Mouse (Mus musculus): ENCODE data around the gene Duox1. TPM values are rescaled to one million over a fixed set of nuclear protein-coding genes. Genes with fewer than 3 reads are reported as not detected.

Duox1 gene
- total RNA-seq (2017), result not detected in 2 replicates

DNA sequence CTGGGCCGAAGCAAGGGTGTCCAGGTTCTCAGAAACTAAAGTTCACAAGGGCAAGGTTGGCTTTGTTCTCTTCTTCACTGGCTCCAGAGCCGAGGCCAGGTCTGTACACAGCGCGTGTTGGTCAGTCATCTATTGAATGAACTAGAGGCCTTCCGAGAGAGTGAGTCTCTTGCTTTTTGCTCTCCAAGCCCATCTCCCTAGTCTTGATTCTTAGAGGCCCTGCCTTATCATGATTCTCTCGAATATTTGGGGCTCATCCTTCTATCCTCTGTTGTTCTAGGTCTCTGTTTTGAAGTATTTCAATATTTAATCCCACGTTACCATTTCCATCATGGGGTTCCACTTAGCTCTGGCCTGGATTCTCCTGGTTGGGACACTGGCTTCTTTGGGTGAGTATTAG lies at the start of gene Duox1:
Gene Duox1 (plus strand): TSS at position 301 of the 400 bp plus-strand sequence.
- ATAC-seq (replicated peaks; ENCODE audit: low read depth, poor library complexity, severe bottlenecking), result no peak

- no peak for ATAC-seq (replicated peaks; ENCODE audit: low read depth, poor library complexity, severe bottlenecking)
These were observed 48.9 kb upstream of the Duox1 start for GRCm38 (mm10) chr2:122266407-122267193.

GRCm38 (mm10) chr2:122278769-122279168 lies 36.7 kb upstream of the Duox1 start:
- no peak for ATAC-seq (replicated peaks; ENCODE audit: low read depth, poor library complexity, severe bottlenecking)

DNA sequence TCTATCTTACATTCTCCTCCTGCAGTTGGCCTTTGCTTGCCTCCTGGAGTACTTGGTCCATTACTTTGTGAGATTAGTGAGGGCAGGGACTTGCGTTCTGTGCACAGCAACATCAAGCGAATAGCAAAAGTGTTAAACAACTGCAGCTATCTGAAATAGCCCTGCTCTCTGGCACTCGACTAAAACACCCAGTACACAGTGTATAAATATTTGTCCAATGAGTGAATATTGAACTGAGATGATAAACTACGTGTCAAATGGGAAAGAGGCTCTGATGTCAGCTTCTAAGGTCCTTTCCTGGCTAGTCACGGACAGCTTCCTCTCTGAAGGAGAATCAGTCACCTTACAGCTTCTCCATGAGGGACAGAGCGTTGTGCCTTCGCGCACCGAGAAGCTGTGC lies 31.4 kb upstream of the Duox1 start:
- no peak for ATAC-seq (replicated peaks; ENCODE audit: low read depth, poor library complexity, severe bottlenecking)

GRCm38 (mm10) chr2:122286137-122286536 lies 29.3 kb upstream of the Duox1 start:
- ATAC-seq (replicated peaks; ENCODE audit: low read depth, poor library complexity, severe bottlenecking), result no peak

DNA sequence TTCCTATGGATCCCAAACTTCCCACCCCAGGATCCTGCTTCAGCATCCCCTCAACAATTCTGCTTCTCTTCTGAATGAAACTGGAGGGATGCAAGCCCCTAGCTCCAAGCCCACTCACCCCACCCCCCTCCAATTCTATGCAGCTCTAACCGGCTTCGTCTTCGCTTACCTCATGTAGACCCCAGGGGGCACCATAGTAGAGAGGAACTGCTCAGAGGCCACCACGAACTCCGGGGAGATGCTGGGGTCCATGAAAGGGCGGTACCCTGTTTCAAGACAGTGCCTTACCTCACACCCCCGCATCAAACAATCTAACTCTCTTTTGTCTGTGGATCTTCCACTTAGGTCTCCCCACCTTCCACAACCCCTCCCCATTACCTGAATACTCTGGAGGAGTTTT lies 20.6 kb upstream of the Duox1 start:
- ATAC-seq (replicated peaks; ENCODE audit: low read depth, poor library complexity, severe bottlenecking), result 0 out of 2 replicates have a peak, but pooled peaks have one; percentile 39

DNA sequence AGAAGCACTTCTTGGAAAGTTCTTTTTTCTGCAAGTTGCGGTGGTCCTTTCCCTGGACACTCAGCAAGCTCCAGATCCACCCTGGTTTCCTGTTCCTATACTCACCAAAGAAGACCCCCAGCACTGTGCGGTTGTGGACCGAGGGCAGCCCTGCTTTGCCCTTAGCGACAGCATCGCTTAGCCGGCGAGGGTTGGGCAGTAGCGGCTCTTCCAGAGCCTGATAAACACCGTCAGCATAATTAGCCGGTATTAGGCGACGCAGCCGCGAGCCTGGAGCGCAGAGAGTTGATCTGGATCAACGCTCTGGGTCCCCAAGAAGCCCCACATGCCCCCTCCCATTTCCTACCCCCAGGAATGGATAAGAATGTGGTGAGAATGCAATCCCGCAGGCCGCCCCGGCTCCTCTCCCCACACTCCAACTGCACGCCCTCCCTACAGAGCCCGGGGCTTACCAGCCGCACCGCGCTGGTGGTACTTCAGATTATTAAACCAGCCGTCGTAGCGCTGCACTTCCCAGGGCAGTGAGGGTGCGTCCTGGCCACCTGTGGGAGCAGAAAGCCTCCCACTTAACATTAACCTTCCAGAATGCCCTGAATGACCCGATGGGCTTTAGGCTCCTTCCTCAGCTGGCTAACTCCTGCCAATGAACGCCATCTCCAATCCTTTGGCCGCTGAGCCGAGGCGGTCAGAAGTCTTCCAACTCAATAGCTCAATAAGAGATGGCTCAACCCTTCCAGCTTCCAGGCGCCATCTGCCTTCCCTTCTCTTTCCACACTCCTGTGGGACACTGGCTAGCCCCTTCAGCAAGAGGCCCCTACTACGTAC lies 18.0 kb upstream of the Duox1 start:
- ATAC-seq (replicated peaks; ENCODE audit: low read depth, poor library complexity, severe bottlenecking), result peak; percentile 29; the same call in 1 of the 2 replicates

GRCm38 (mm10) chr2:122298096-122298499 lies 17.4 kb upstream of the Duox1 start, which contains the start of gene Duox2:
Duox2 (minus strand) TSS chr2:122298449.
- no peak for ATAC-seq (replicated peaks; ENCODE audit: low read depth, poor library complexity, severe bottlenecking)

GRCm38 (mm10) chr2:122298596-122299490 lies 16.6 kb upstream of the Duox1 start, which contains the start of gene Duoxa2:
Duoxa2 (plus strand) TSS chr2:122298900.
- no peak for ATAC-seq (replicated peaks; ENCODE audit: low read depth, poor library complexity, severe bottlenecking)

DNA sequence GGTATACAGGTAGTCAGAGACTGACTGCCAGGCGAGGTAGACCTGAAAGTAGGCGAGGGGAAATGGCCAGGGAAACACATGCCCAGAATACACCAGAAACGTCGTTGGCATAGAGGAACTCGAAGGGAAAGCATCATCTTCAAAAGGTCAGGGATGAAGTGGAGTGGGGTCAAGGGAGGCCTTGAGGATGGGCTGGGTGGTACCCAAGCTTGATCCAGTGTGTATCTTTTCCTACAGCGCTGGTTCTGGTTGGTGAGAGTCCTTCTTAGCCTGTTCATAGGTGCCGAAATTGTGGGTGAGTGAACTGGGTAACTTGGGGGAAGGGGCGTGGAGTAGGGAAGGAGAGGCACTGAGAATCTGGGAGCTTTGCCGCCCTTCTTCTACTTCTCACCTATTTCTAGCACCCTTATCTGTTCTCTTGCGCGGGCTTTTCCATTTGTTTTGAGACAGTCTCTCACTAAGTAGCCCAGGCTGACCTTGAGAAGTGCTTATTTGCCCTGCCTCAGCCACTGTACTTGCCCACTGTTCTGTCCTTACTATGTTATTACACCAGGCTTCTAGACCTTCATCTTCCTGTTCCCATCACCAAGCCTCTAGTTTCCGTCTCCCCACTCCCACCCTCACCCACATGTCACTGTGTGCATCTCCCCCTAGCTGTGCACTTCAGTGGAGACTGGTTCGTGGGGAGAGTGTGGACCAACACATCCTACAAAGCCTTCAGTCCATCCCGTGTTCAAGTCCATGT lies 15.4 kb upstream of the Duox1 start:
- no peak for ATAC-seq (replicated peaks; ENCODE audit: low read depth, poor library complexity, severe bottlenecking)

DNA sequence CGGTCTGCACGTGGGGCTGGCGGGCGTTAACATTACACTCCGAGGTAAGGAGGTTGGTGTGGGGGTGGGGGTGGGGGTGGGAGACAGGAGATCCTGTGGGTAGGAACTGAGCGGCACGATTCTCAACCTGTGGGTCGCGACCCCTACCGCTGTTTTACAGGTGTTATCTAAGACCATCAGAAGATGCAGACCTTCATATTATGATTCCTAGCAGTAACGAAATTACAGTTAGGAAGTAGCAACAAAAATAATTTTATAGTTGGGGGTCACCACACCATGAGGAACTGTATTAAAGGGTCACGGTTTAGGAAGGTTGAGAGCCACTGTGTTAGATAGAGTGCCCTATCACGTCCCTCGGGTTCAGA lies 14.8 kb upstream of the Duox1 start:
- ATAC-seq (replicated peaks; ENCODE audit: low read depth, poor library complexity, severe bottlenecking), result no peak

GRCm38 (mm10) chr2:122301081-122301920 lies 14.2 kb upstream of the Duox1 start:
- ATAC-seq (replicated peaks; ENCODE audit: low read depth, poor library complexity, severe bottlenecking), result peak; percentile 19

DNA sequence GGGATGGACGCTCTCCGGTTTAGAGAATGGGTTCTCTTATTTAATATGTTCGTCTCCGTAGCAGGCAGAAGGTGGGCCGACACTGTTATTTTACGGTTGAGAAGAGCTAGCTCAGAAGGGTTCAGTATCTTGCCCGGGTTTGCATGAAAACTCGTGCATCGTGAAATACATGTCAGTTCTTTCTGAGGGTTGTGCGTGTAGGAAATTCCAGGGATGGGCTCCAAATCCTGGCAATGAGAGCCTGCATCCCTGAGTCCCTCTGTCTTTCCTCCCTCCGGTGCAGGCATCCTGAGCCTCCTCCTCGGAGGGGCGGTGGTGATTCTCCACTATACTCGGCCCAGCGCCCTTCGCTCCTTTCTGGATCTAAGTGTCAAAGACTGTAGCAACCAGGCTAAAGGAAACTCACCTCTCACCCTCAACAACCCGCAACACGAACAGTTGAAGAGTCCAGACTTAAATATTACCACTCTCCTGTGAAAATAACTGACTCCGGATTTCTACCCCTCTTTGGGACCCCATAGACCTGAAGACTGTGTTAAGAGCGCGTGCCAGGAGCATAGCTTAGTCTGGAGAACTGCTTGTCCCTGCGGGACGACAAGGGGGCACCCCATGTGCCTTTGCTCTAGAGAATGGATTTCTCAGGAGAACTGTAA lies 13.4 kb upstream of the Duox1 start:
- ATAC-seq (replicated peaks; ENCODE audit: low read depth, poor library complexity, severe bottlenecking), result no peak

GRCm38 (mm10) chr2:122302574-122303241 lies 12.8 kb upstream of the Duox1 start:
- peak; percentile 67 for ATAC-seq (replicated peaks; ENCODE audit: low read depth, poor library complexity, severe bottlenecking)

DNA sequence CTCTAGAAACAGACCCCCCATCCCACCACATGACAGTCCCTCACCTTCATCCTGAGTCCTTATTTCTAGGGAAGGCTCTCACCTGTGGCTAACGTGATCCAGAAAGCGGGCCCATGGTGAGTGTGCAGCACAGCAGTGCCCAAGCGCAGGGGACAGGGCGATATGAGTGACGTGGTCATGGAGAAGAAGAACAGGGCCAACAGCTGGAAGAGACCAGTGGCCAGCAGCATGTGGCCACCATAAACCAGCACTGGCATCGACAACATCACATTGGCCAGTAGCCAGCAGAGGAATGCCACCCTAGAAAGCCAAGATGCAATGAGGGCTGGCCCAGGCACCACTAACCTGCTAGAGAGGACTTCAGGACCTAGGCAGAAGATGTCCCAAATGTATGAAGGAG lies 10.9 kb upstream of the Duox1 start:
- no peak for ATAC-seq (replicated peaks; ENCODE audit: low read depth, poor library complexity, severe bottlenecking)

- no peak for ATAC-seq (replicated peaks; ENCODE audit: low read depth, poor library complexity, severe bottlenecking)
These were observed 10.2 kb upstream of the Duox1 start for GRCm38 (mm10) chr2:122305097-122305892.

DNA sequence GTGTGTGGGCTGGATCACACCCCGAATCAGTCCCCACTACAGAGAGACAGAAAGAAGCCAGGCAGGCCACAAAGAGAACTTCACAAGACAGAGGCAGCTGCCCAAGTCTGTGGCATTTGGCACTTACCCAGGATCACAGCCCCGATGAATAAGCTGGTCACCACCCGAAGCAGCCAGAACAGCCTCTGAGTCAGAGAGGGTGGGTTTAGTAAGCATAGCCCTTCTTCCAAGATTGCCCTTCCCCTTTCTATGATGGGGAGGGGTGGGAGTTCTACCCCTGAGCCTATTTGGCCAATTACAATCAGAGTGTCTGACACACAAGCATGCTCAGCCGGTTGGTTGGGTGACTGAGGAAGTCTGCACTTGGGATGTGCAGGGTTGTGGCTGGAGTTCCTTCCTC lies 9.3 kb upstream of the Duox1 start:
- peak; percentile 70 for ATAC-seq (replicated peaks; ENCODE audit: low read depth, poor library complexity, severe bottlenecking)

Measured in common myeloid progenitor, adult 5-6 weeks (primary cell).